8 mouse cellular contexts compared by ENCODE assay signal in the genomic region with DNA sequence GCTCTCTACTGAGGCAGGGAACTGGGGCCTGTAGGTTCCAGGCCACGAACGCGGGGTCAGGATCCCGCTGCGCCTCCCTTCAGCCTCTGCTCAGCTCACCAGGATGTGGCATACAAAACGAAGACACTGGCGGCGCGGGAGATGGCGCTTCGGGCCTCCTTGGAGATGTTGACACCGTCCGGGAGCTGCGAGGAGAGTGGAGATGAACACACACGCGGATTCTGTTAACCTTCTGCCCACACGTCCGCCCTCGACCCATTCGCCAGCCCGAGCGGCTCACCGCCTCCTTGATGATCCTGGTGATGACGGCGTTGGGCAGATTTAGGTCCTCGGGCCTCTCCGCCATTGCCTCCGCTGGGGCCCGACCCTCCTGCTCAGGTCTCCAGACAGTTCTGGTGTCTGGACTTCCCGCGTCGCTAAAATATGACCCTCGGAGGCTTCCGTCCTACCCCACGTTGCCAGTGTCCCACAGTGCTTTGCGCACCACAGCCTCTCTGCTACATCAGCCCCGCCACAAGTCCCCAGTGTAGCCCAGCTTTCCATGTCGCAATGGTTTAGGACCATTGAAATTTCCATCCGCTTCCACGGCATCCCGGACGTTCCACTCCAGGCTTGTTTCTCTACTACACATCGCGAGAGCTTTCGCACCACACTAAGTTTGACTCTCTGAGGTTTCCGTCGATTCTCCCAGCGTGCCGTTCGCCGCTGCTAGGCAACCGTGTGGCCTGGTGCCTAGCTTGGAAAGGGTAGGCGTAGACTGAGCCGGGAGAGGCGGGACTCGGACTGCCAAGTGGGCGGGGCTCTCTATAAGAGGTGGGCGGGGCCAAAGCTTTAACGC. TPM values are rescaled to one million over a fixed set of nuclear protein-coding genes. Genes with fewer than 3 reads are reported as not detected.
DNase-seq lines count a peak whose midpoint lies in the region; ATAC-seq lines count a peak whose summit lies in the region.

A gene (minus strand): TSS at position 418 of the 838 bp plus-strand sequence.
A gene (plus strand): TSS at position 719 of the 838 bp plus-strand sequence.

- H3K4me2 ChIP-seq in hindbrain, embryonic 16.5 days (ENCODE audit: low read length) = peak within 1 kb of the TSS; percentile 93

- peak; percentile 98 for ATAC-seq in hindbrain, embryonic 16.5 days

- H3K36me3 ChIP-seq in hindbrain, embryonic 16.5 days (ENCODE audit: control insufficient read depth, insufficient read depth, low read length) = no peaks in the 10 kb centered on the region
- no peaks in the 10 kb centered on the region for H3K36me3 ChIP-seq in macrophage (ENCODE audit: inconsistent target)

- H3K4me1 ChIP-seq in hindbrain, embryonic 16.5 days (ENCODE audit: control insufficient read depth, insufficient read depth, low read depth, low read length) = peaks cover 12% of the 10 kb centered on the region

- DNase-seq in T-cell, adult 2 months (ENCODE audit: low spot score) = peak; percentile 95
- peak; percentile 93 to 98 for DNase-seq in cerebellum, postnatal 36 days
- DNase-seq in gastrocnemius, adult 18-20 months (ENCODE audit: low spot score) = peak; percentile 98
- DNase-seq in left cerebral cortex, adult 18-20 months (ENCODE audit: low spot score in 2 of 2) = peak; percentile 94
- peak; percentile 95 for DNase-seq in right cerebral cortex, adult 18-20 months
- peak; percentile 97 for DNase-seq in urinary bladder, postnatal 10 days (ENCODE audit: low spot score)

- H3K27ac ChIP-seq in hindbrain, embryonic 16.5 days (ENCODE audit: low read depth, low read length) = peak within 1 kb of the TSS; percentile 98
- H3K27ac ChIP-seq in macrophage = peak within 1 kb of the TSS; percentile 94

- no peaks in the 10 kb centered on the region for H3K27me3 ChIP-seq in hindbrain, embryonic 16.5 days (replicated peaks; ENCODE audit: control insufficient read depth, insufficient read depth, low read length)

- no peaks in the 10 kb centered on the region for H3K9me3 ChIP-seq in hindbrain, embryonic 16.5 days (ENCODE audit: control insufficient read depth, low read length)

- under 1% methylated on average over 59 of the region's 59 CpGs for WGBS in hindbrain, embryonic 16.5 days
- under 1% methylated on average over 59 of the region's 59 CpGs for WGBS in macrophage (ENCODE audit: missing documents)

- peak within 1 kb of the TSS; percentile 85 for H3K9ac ChIP-seq in hindbrain, embryonic 16.5 days (ENCODE audit: low read depth, low read length)

- peaks cover 10% of the 10 kb centered on the region; the same call in 1 of the 2 replicates for H3K79me2 ChIP-seq in macrophage (ENCODE audit: inconsistent target)

- peak within 1 kb of the TSS; percentile 85 for H3K4me3 ChIP-seq in hindbrain, embryonic 16.5 days (ENCODE audit: low read length)
- peak within 1 kb of the TSS; percentile 94 for H3K4me3 ChIP-seq in macrophage (ENCODE audit: inconsistent target)

RNA-seq across cellular contexts. Expression of the first gene that starts in this region (rescaled TPM):
- total RNA-seq in gastrocnemius, adult 18-20 months (2021) = 10 to 100 TPM; 14.4 to 14.8 TPM
- 61.8 and 62.3 TPM in 2 replicates for polyA plus RNA-seq in hindbrain, embryonic 16.5 days (2015; fragmentation: Nextera tagmentation; extraction: Ambion mirVana)
- 10 to 100 TPM; 23.4 to 23.9 TPM for total RNA-seq in left cerebral cortex, adult 18-20 months (2021)
- total RNA-seq in macrophage (2018; cell fraction: chromatin; rRNA removed) = 10 to 100 TPM in 4 of 26 experiments, 1 to 10 TPM in 21, under 1 TPM in 1; 0.92 to 14.0 (median 6.3) TPM
- total RNA-seq in macrophage (2018; cell fraction: cytosol; rRNA removed) = 10 to 100 TPM; 19.6 to 31.4 (median 25.2) TPM
- total RNA-seq in macrophage (2018; cell fraction: nucleus; rRNA removed) = 10 to 100 TPM in 9 of 26 experiments, 1 to 10 TPM in 17; 2.1 to 20.3 (median 7.2) TPM
- 25.5 to 44.3 TPM (median 40.8 TPM) in 3 replicates for polyA plus RNA-seq in macrophage (2018)

RNA-seq across cellular contexts. Expression of the second gene that starts in this region (rescaled TPM):
- under 1 TPM in 1 of 2 experiments, not detected in 1; 0.11 TPM for total RNA-seq in gastrocnemius, adult 18-20 months (2021)
- 0.53 and 0.71 TPM in 2 replicates for polyA plus RNA-seq in hindbrain, embryonic 16.5 days (2015; fragmentation: Nextera tagmentation; extraction: Ambion mirVana)
- total RNA-seq in left cerebral cortex, adult 18-20 months (2021) = under 1 TPM; 0.46 to 0.80 TPM
- 10 to 100 TPM in 3 of 26 experiments, 1 to 10 TPM in 15, under 1 TPM in 6, not detected in 2; 0.44 to 29.7 (median 5.9) TPM for total RNA-seq in macrophage (2018; cell fraction: chromatin; rRNA removed)
- 10 to 100 TPM in 13 of 26 experiments, 1 to 10 TPM in 13; 1.8 to 44.7 (median 13.2) TPM for total RNA-seq in macrophage (2018; cell fraction: cytosol; rRNA removed)
- 10 to 100 TPM in 13 of 26 experiments, 1 to 10 TPM in 11, under 1 TPM in 2; 0.49 to 35.6 (median 7.5) TPM for total RNA-seq in macrophage (2018; cell fraction: nucleus; rRNA removed)
- 0.87 to 3.3 TPM (median 2.3 TPM) in 3 replicates for polyA plus RNA-seq in macrophage (2018)

Comparison
In these comparisons a context has a peak if more than half of its experiments do, and no peak if none do; other contexts are left out.
1. Peak in every context shown above with its lines: DNase-seq, ATAC-seq, H3K4me3 ChIP-seq and H3K27ac ChIP-seq.